Mouse (Mus musculus) erythroblast, embryonic 14.5 days (primary cell): ENCODE measurements at regions not wholly inside any gene's neighbourhood (a gene's known extent, or its start where the extent isn't known, plus 50 kb on each side); places are given as distances from the start of the nearest gene placed in this dataset.

ENCODE experiments used
- GATA1 ChIP-seq: IDR thresholded peaks from 2 replicates; pipeline ENCODE4 v1.6.1; 2012; ENCODE audit warnings: low read length, inconsistent platforms, mixed read lengths
- TAL1 ChIP-seq: IDR thresholded peaks from 3 replicates; pipeline ENCODE4 v1.6.1; 2012; ENCODE audit warnings: low read length, inconsistent platforms, mixed read lengths

GRCm38 (mm10) chr6:100475341-100475955 is 188.2 kb upstream of the Rybp start:
- no peak for TF ChIP-seq TAL1
- no peak for TF ChIP-seq GATA1
